Mouse (Mus musculus): Measurements from ENCODE around the gene Gtf3c1. TPM values are rescaled to one million over a fixed set of nuclear protein-coding genes. Genes with fewer than 3 reads are reported as not detected.
A peak's percentile ranks its signal among the peaks of the same experiment; 100 is the strongest.

Gtf3c1 gene
- total and polyA plus RNA-seq, 2 experiments from 2014 or later = 14.9 to 66.6 TPM

DNA sequence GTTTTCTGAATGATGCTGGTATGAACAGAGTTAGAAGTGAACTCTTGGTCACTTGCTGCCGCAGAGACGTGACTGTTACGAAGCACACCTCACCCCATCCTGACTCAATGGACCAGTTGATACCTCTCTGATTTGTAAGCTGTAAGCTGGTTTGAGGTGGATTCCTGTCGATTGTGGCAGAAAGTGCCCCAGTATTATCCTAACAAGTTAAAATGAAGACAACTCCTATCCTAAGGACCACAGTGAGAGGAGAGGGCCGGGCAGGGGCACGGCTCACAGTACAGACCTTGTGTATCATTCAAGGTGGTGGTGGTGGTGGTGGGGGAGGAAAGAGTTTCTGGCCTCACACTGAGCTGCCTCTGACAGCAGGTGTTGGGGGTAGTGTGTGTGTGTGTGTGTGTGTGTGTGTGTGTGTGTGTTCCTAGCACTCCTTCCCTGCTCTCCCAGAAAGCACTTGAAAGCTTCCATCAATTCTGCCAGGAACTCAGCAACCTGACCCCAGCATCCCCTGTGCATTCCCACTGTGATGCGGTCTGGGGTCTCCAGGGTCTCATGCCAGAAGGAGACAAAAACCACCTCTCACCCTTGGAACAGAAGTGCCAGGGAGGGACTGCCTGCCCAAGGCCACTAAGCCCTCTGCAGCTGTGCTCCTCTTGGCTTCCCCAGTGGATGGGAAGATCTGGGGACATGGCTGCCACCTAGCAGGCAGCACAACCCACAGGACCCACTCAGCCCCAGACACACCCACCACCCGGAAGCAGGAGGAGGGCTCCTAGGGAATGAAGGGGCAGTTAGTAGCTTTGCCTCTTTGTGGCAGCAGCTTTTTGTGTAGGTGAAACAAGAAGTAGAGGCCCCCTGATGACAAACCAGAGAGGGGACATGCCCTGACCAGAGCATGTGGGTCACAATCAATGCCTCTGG, 70.1 kb downstream of the Gtf3c1 start:
- TF ChIP-seq CTCF (IDR thresholded peaks at IDR 0.05; ENCODE audit: low read depth) = no peak
- TF ChIP-seq EP300 (IDR thresholded peaks at IDR 0.05; ENCODE audit: low read depth) = no peak
- ATAC-seq (ENCODE audit: insufficient read depth, low read depth) (no peak), DNase-seq (ENCODE audit: low spot score) (no peak)
- Histone ChIP-seq H3K27me3 (ENCODE audit: control insufficient read depth, insufficient read depth, low read length) (no peaks in the 10 kb centered on the region), H3K9me3 (replicated peaks; ENCODE audit: control insufficient read depth, low read length) (no peaks in the 10 kb centered on the region), H3K4me1 (ENCODE audit: control insufficient read depth, insufficient read depth) (peaks cover 6% of the 10 kb centered on the region), H3K9ac (replicated peaks; ENCODE audit: low read depth, low read length) (no peak overlapping the region), H3K4me3 (ENCODE audit: low read depth, low read length) (no peak overlapping the region), H3K27ac (ENCODE audit: low read depth) (no peak overlapping the region), H3K4me2 (ENCODE audit: low read depth, low read length) (no peak overlapping the region), H3K36me3 (replicated peaks; ENCODE audit: control insufficient read depth, insufficient read depth, low read length) (peaks cover 31% of the 10 kb centered on the region)
- WGBS = 79% methylated on average over 8 of the region's 8 CpGs

DNA sequence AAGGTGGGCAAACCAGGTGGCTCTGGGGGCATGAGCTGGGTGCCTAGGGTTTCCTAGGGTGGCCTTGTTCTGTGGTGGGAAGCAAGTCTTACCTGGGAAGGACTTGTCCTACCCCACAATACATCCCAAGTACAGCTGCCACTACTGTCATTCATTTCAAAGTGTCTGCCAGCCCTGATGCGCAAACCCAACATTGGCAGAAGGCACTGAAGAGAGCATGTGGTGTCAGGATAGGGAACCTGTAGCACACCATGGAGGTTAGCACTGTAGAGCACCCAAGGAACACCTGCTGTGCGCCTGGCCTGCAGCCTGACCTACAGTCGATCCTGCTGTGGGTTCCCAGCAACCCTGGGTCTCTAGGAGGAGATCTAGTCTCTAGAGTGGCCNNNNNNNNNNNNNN, 76.6 kb downstream of the Gtf3c1 start:
- peak overlapping the region; percentile 20; the same call in 1 of the 2 replicates for H3K27ac ChIP-seq (ENCODE audit: low read depth)
- peak overlapping the region; percentile 19; the same call in 1 of the 2 replicates for H3K4me3 ChIP-seq (ENCODE audit: low read depth, low read length)
- H3K4me2 ChIP-seq (ENCODE audit: low read depth, low read length) = peak overlapping the region; percentile 30; the same call in 1 of the 2 replicates

DNA sequence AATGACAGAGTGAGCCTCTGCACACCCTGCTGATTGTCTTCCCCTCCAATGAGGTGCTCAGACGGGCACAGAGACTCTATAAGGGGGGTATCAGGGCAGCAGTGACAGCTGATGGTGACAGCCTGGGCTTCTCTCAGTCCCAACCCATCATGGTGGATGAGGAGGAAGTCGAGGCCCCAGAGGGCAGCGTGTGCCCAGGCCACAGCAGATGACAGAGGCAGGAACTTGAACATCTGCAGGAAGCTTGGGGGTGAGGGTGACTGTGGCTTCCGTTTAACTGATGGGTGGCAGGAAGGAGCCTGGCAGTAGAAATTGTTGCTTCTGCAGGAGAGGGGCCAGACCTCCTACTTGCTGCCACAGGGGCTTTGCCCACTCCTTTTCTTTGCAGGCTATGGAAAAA, 77.3 kb downstream of the Gtf3c1 start:
- DNase-seq (ENCODE audit: low spot score) = no peak
- no peak overlapping the region; the same call in 1 of the 2 replicates for H3K9ac ChIP-seq (replicated peaks; ENCODE audit: low read depth, low read length)
- H3K27ac ChIP-seq (ENCODE audit: low read depth) = no peak overlapping the region; the same call in 1 of the 2 replicates
- no peaks in the 10 kb centered on the region for H3K27me3 ChIP-seq (ENCODE audit: control insufficient read depth, insufficient read depth, low read length)
- WGBS = 41% methylated on average over 4 of the region's 4 CpGs
- ATAC-seq (ENCODE audit: insufficient read depth, low read depth) = no peak
- H3K4me3 ChIP-seq (ENCODE audit: low read depth, low read length) = peak overlapping the region; percentile 19; the same call in 1 of the 2 replicates
- H3K4me1 ChIP-seq (ENCODE audit: control insufficient read depth, insufficient read depth) = no peaks in the 10 kb centered on the region
- TF ChIP-seq CTCF (IDR thresholded peaks at IDR 0.05; ENCODE audit: low read depth) (no peak), EP300 (IDR thresholded peaks at IDR 0.05; ENCODE audit: low read depth) (no peak)
- peaks cover 8% of the 10 kb centered on the region for H3K9me3 ChIP-seq (replicated peaks; ENCODE audit: control insufficient read depth, low read length)
- H3K36me3 ChIP-seq (replicated peaks; ENCODE audit: control insufficient read depth, insufficient read depth, low read length) = no peaks in the 10 kb centered on the region
- peak overlapping the region; percentile 25; the same call in 1 of the 2 replicates for H3K4me2 ChIP-seq (ENCODE audit: low read depth, low read length)

More for the DNA sequence above, 76.6 kb downstream of the Gtf3c1 start:
- 76% methylated on average over 3 of the region's 3 CpGs for WGBS
- Histone ChIP-seq H3K27me3 (ENCODE audit: control insufficient read depth, insufficient read depth, low read length) (no peaks in the 10 kb centered on the region), H3K36me3 (replicated peaks; ENCODE audit: control insufficient read depth, insufficient read depth, low read length) (no peaks in the 10 kb centered on the region), H3K9me3 (replicated peaks; ENCODE audit: control insufficient read depth, low read length) (peaks cover 8% of the 10 kb centered on the region), H3K9ac (replicated peaks; ENCODE audit: low read depth, low read length) (no peak overlapping the region; the same call in 1 of the 2 replicates), H3K4me1 (ENCODE audit: control insufficient read depth, insufficient read depth) (no peaks in the 10 kb centered on the region)
- TF ChIP-seq CTCF (IDR thresholded peaks at IDR 0.05; ENCODE audit: low read depth) (no peak), EP300 (IDR thresholded peaks at IDR 0.05; ENCODE audit: low read depth) (no peak)
- no peak for ATAC-seq (ENCODE audit: insufficient read depth, low read depth)
- no peak for DNase-seq (ENCODE audit: low spot score)

DNA sequence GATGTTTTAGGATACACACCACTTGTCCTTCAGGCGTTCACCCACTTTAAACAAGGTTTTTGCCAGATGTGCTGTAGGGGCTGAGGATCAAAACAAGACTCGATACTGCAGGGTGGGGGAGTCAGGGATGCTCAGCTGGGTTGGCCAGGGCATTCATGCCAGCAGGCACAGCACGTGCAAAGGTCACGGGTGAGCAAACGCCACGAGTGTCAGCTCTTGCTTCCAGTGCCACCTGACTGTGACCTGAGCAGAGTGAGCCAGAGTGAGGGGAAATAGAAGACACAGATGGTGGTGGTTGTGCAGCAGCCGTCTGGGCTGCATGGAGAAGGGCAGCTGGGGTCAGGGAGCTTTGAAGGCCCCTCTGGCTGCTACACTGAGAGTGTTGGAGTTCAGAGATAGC, 81.8 kb downstream of the Gtf3c1 start:
- Histone ChIP-seq H3K27ac (ENCODE audit: low read depth) (no peak overlapping the region), H3K27me3 (ENCODE audit: control insufficient read depth, insufficient read depth, low read length) (no peaks in the 10 kb centered on the region), H3K36me3 (replicated peaks; ENCODE audit: control insufficient read depth, insufficient read depth, low read length) (no peaks in the 10 kb centered on the region), H3K4me1 (ENCODE audit: control insufficient read depth, insufficient read depth) (no peaks in the 10 kb centered on the region), H3K9me3 (replicated peaks; ENCODE audit: control insufficient read depth, low read length) (peaks cover 8% of the 10 kb centered on the region), H3K4me3 (ENCODE audit: low read depth, low read length) (no peak overlapping the region), H3K9ac (replicated peaks; ENCODE audit: low read depth, low read length) (no peak overlapping the region), H3K4me2 (ENCODE audit: low read depth, low read length) (no peak overlapping the region)
- DNase-seq (ENCODE audit: low spot score) (no peak), ATAC-seq (ENCODE audit: insufficient read depth, low read depth) (no peak)
- TF ChIP-seq CTCF (IDR thresholded peaks at IDR 0.05; ENCODE audit: low read depth) = no peak
- WGBS = 63% methylated on average over 7 of the region's 7 CpGs

DNA sequence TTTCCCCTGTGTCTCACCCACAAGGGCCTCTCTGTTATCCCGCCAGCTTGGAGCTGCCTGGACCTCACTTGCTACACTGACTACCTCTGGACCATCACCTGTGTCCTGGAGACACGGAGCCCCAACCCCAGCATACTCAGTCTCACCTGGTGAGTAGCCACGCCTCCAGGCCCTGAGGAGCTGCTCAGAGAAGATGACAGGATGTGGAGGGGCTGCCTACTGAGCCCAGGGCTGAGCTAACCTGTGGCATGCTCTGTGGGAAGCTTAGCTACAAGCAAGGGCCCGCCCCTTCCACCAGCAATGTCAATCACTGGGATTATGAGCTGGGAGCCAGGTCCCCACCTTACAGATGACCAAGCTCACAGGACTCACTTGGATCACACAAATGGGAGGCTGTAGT, 82.4 kb downstream of the Gtf3c1 start:
- Histone ChIP-seq H3K4me2 (ENCODE audit: low read depth, low read length) (no peak overlapping the region), H3K36me3 (replicated peaks; ENCODE audit: control insufficient read depth, insufficient read depth, low read length) (no peaks in the 10 kb centered on the region), H3K27ac (ENCODE audit: low read depth) (no peak overlapping the region), H3K27me3 (ENCODE audit: control insufficient read depth, insufficient read depth, low read length) (no peaks in the 10 kb centered on the region), H3K4me3 (ENCODE audit: low read depth, low read length) (no peak overlapping the region), H3K9ac (replicated peaks; ENCODE audit: low read depth, low read length) (no peak overlapping the region), H3K9me3 (replicated peaks; ENCODE audit: control insufficient read depth, low read length) (peaks cover 8% of the 10 kb centered on the region), H3K4me1 (ENCODE audit: control insufficient read depth, insufficient read depth) (no peaks in the 10 kb centered on the region)
- DNase-seq (ENCODE audit: low spot score) (no peak), ATAC-seq (ENCODE audit: insufficient read depth, low read depth) (no peak)
- WGBS = 81% methylated on average over 4 of the region's 4 CpGs
- no peak for TF ChIP-seq EP300 (IDR thresholded peaks at IDR 0.05; ENCODE audit: low read depth)
- TF ChIP-seq CTCF (IDR thresholded peaks at IDR 0.05; ENCODE audit: low read depth) = no peak

Measured in heart, postnatal 0 days (tissue).